Mouse (Mus musculus): ENCODE results near the gene Lrrc75b.

GRCm38 (mm10) chr10:75514361-75514760, 45.8 kb downstream of the Lrrc75b start:
- TF ChIP-seq CTCF (conservative IDR thresholded peaks at IDR 0.05; ENCODE audit: insufficient read depth, insufficient read length, low read depth, low read length) (no peak), POLR2A (IDR thresholded peaks at IDR 0.05; ENCODE audit: low read depth, low read length) (no peak)

Data from kidney, adult 2 months (tissue).